Mouse (Mus musculus) kidney, embryonic 16.5 days (tissue): Measurements from ENCODE around the gene Masp2. TPM values are rescaled to one million over a fixed set of nuclear protein-coding genes. Genes with fewer than 3 reads are reported as not detected.

Experiments used
- ATAC-seq: fragments of 200-750 bp; cut with Nextera tagmentation; 2 replicates; pipeline ENCODE4 v1.8.0; 2017; ENCODE audit warnings: moderate TSS enrichment; ENCODE audit not compliant: low FRiP score, low TSS enrichment
- H3K27ac ChIP-seq: fragments of 300-500 bp; sonication (generic); 2 replicates; pipeline ENCODE4 v1.5.1; 2014; ENCODE audit warnings: low read length
- H3K27me3 ChIP-seq: fragments of 300-500 bp; sonication (generic); 2 replicates; pipeline ENCODE4 v1.6.1; 2014; ENCODE audit warnings: low read length, control low read depth, mixed read lengths; ENCODE audit not compliant: insufficient read depth
- H3K36me3 ChIP-seq: fragments of 300-500 bp; sonication (generic); 2 replicates; pipeline ENCODE4 v1.6.1; 2014; ENCODE audit warnings: low read length, control low read depth, mixed read lengths; ENCODE audit not compliant: insufficient read depth
- H3K4me1 ChIP-seq: fragments of 300-500 bp; sonication (generic); 2 replicates; pipeline ENCODE4 v1.6.1; 2014; ENCODE audit warnings: low read length, control low read depth, mixed read lengths; ENCODE audit not compliant: insufficient read depth
- H3K4me2 ChIP-seq: fragments of 300-500 bp; sonication (generic); replicated peaks from 2 replicates; pipeline ENCODE4 v1.6.1; 2014; ENCODE audit warnings: low read depth, low read length
- H3K4me3 ChIP-seq: fragments of 300-500 bp; sonication (generic); 2 replicates; pipeline ENCODE4 v1.5.1; 2014; ENCODE audit warnings: mild to moderate bottlenecking, low read length
- H3K9ac ChIP-seq: fragments of 300-500 bp; sonication (generic); replicated peaks from 2 replicates; pipeline ENCODE4 v1.6.1; 2014; ENCODE audit warnings: low read length
- H3K9me3 ChIP-seq: fragments of 300-500 bp; sonication (generic); 2 replicates; pipeline ENCODE4 v1.6.1; 2016; ENCODE audit warnings: low read length, control low read depth
- WGBS: fragments of 180-500 bp; shearing (Covaris S2); extraction: QIAGEN DNeasy Blood & Tissue Kit; methylation state at CpG from one replicate; pipeline ENCODE4 v1.1.7; 2014; 5-methylcytosine and 5-hydroxymethylcytosine counted together
- polyA plus RNA-seq: library from polyadenylated mRNA; unstranded; fragments of >200 nt; fragmentation: Nextera tagmentation; extraction: Ambion mirVana; gene quantifications from 2 replicates; pipeline ENCODE4 v1.2.1, GENCODE M21; 2015

The Masp2 gene
- polyA plus RNA-seq, result 0.27 and 0.52 TPM in 2 replicates

DNA sequence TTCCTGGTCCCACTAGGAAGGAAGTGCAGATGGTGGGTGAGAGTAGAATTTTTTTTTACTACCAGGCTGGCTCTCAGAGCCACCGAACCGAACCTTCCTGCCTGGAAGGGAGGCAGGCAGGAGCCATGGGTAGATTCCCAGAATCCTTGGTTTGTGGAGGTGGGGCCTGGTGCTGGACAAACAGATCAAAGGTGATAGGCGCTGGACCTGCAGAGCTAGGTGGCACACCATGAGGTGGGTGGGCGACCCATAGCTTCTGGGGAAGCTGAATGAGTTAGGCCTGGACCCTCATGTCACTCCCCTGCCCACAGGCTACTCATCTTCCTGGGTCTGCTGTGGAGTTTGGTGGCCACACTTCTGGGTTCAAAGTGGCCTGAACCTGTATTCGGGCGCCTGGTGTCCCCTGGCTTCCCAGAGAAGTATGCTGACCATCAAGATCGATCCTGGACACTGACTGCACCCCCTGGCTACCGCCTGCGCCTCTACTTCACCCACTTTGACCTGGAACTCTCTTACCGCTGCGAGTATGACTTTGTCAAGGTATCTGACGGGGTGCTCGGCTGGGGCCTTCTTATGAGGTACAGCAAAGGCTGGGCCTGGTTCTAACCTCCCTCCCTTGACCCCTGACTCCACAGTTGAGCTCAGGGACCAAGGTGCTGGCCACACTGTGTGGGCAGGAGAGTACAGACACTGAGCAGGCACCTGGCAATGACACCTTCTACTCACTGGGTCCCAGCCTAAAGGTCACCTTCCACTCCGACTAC is at the start of gene Masp2:
Gene Masp2, plus strand, starts transcription at position 198 of the 764 bp plus-strand sequence.
- Histone ChIP-seq H3K4me1 (no peaks in the 10 kb centered on the region), H3K4me3 (no peak within 1 kb of the TSS), H3K9ac (no peak within 1 kb of the TSS), H3K4me2 (no peak within 1 kb of the TSS), H3K27me3 (no peaks in the 10 kb centered on the region), H3K36me3 (peaks cover 22% of the 10 kb centered on the region), H3K9me3 (peaks cover 9% of the 10 kb centered on the region), H3K27ac (no peak within 1 kb of the TSS)
- 86% methylated on average over 14 of the region's 14 CpGs for WGBS
- no peak for ATAC-seq

DNA sequence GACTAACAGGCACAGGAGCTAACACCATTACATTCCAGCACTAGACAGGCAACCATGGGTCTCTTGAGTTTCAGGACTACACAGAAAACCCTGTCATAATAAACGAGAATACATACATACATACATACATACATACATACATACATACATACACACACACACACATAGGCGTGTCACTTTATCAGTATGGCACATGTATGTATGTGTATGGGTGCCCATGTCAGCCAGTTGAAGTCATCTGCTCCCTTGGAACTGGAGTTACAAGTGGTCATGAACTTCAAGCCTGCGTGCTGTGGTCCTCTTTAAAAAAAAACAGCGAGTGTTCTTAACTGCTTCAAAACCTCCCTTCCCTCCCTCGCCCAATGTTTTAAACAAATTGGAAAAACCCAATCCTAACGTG is 44.6 kb upstream of the Masp2 start:
- Histone ChIP-seq H3K27ac (peak overlapping the region; percentile 92), H3K27me3 (no peaks in the 10 kb centered on the region), H3K9me3 (no peaks in the 10 kb centered on the region), H3K36me3 (peaks cover 56% of the 10 kb centered on the region), H3K4me3 (peak overlapping the region; percentile 89), H3K9ac (peak overlapping the region; percentile 99), H3K4me1 (peaks cover 5% of the 10 kb centered on the region; the same call in 1 of the 2 replicates), H3K4me2 (peak overlapping the region; percentile 63)
- 27% methylated on average over 6 of the region's 6 CpGs for WGBS
- ATAC-seq, result no peak

DNA sequence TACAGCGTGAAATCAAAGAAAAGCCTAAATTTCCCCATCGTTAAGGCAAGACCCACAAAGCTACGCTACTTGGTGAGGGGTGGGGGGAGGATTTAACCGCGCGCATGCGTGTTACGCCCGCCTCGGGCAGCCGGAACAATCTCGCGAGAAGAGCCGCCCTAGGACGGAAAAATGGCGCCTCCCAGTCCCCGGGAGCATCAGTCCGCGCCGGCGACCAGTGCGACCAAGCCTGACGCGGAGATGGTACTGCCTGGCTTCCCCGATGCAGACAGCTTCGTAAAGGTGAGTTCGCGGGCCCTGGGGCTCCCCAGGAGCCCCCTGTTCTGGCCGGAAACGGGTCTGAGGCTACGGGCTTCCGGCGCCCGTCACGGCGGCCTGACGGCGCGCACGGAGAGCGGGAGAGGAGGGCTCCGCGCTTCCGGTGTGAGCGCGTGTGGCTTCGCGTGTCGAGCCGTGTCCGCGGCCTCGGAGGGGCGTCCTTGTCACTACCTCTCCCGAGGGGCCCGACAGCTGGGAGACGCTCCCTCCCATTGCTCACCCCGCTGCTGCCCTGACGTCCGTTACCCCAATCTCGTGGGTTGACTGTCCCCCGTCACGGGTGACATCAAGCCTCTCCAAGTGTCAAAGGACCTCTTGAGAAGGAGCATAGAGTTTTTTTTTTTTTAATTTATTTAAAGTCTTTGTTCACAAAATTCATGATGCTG is 43.9 kb upstream of the Masp2 start, which contains the start of gene Exosc10:
Gene Exosc10, plus strand, starts transcription at position 133 of the 704 bp plus-strand sequence.
- WGBS, result under 1% methylated on average over 63 of the region's 63 CpGs
- H3K9ac ChIP-seq, result peak within 1 kb of the TSS; percentile 99
- no peaks in the 10 kb centered on the region for H3K27me3 ChIP-seq
- H3K4me3 ChIP-seq, result peak within 1 kb of the TSS; percentile 89
- no peaks in the 10 kb centered on the region for H3K9me3 ChIP-seq
- peaks cover 5% of the 10 kb centered on the region; the same call in 1 of the 2 replicates for H3K4me1 ChIP-seq
- H3K36me3 ChIP-seq, result peaks cover 56% of the 10 kb centered on the region
- peak within 1 kb of the TSS; percentile 63 for H3K4me2 ChIP-seq
- peak within 1 kb of the TSS; percentile 92 for H3K27ac ChIP-seq
- ATAC-seq, result peak; percentile 93

DNA sequence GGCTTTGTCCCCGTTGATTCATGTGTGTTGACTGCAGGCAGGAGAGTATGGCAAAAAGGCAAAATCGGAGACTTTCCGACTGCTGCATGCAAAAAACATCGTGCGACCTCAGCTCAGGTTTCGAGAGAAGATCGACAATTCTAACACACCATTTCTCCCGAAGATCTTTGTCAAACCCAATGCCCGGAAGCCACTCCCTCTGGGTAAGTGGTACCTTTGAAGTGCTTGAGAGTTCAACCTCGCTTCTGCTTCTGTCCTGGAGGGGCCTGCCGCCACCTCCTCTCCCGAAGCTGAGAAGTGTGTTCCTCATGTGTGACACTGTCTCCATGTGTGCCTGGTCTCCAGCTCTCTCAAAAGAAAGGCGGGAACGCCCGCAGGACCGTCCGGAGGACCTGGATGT is 39.7 kb upstream of the Masp2 start:
- H3K4me3 ChIP-seq, result no peak overlapping the region
- no peaks in the 10 kb centered on the region for H3K27me3 ChIP-seq
- H3K27ac ChIP-seq, result no peak overlapping the region
- WGBS, result 95% methylated on average over 17 of the region's 17 CpGs
- H3K9me3 ChIP-seq, result no peaks in the 10 kb centered on the region
- no peak for ATAC-seq
- peaks cover 76% of the 10 kb centered on the region for H3K36me3 ChIP-seq
- no peak overlapping the region for H3K9ac ChIP-seq
- H3K4me1 ChIP-seq, result peaks cover 5% of the 10 kb centered on the region; the same call in 1 of the 2 replicates
- H3K4me2 ChIP-seq, result no peak overlapping the region

DNA sequence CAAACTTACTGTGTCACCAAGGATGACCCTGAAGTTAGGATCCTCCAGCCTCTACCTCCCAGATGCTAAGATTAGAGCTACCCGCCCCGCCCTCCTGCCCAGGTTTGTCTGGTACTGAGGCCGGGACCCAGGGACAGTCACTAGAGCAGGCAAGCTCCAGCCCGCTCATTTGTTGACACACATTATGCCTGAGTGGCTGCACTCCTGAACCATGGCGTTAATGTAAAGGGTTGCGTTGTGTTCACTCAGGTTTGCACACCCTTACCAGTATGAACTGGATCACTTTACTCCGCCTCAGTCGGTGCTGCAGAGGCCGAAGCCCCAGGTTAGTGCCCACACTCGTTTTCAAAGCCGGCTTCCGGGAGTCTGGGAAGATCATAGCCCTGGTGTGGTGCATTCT is 38.8 kb upstream of the Masp2 start:
- Histone ChIP-seq H3K9me3 (no peaks in the 10 kb centered on the region), H3K27me3 (no peaks in the 10 kb centered on the region), H3K4me3 (no peak overlapping the region), H3K27ac (no peak overlapping the region), H3K36me3 (peaks cover 86% of the 10 kb centered on the region), H3K9ac (no peak overlapping the region), H3K4me2 (no peak overlapping the region), H3K4me1 (peaks cover 5% of the 10 kb centered on the region; the same call in 1 of the 2 replicates)
- WGBS, result 88% methylated on average over 12 of the region's 12 CpGs
- no peak for ATAC-seq

DNA sequence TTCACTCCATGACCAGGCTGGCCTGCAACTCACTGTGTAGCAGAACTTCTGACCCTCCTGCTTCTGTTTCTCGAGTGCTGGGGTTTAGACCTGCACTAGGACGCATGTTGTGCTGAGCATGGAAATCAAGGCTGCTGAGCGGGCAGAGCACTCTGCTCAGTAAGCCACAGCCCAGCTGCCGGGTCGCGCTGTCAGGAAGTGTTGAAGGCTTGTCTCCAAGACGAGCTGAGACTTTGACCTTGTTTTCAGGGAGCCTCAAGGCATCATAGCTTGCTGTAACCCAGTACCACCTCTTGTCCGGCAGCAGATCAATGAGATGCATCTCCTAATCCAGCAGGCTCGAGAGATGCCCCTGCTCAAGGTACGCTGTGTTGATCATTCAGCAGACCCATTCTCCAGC is 32.2 kb upstream of the Masp2 start:
- H3K4me2 ChIP-seq, result no peak overlapping the region
- no peaks in the 10 kb centered on the region for H3K4me1 ChIP-seq
- H3K36me3 ChIP-seq, result peaks cover 94% of the 10 kb centered on the region
- no peak for ATAC-seq
- no peak overlapping the region for H3K9ac ChIP-seq
- no peak overlapping the region for H3K27ac ChIP-seq
- no peaks in the 10 kb centered on the region for H3K27me3 ChIP-seq
- 92% methylated on average over 10 of the region's 10 CpGs for WGBS
- H3K4me3 ChIP-seq, result no peak overlapping the region
- no peaks in the 10 kb centered on the region for H3K9me3 ChIP-seq

DNA sequence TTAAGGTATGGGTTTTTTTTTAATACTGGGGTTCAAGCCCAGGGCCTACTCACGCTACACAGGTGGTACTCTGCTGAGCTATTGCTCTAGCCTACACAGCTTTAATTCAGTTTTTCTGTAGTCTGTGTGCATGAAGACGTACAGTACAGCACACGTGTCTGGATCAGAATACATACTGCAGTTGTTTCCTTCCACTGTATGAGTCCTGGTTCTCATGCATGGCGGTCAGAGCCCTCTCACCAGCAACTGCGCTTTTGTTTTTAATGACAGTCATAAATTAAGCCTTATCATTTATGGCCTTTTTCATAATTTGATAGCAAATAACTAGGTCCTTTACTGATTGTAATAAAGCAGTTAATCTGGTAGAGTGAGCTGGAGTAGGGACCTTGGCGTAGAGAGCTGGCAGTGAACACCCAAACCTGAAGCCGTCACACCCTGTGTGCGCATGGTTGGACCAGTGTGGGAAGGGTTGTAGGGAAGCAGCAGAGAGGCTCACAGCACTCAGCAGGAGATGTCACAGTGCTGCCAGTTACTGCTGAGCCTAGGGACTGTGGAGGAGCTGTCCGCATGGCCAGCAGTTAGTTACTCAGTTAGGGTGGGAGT is 31.6 kb upstream of the Masp2 start:
- H3K27ac ChIP-seq, result no peak overlapping the region
- WGBS, result 95% methylated on average over 9 of the region's 9 CpGs
- no peak overlapping the region for H3K4me2 ChIP-seq
- no peak overlapping the region for H3K9ac ChIP-seq
- no peaks in the 10 kb centered on the region for H3K27me3 ChIP-seq
- ATAC-seq, result no peak
- no peaks in the 10 kb centered on the region for H3K9me3 ChIP-seq
- H3K36me3 ChIP-seq, result peaks cover 94% of the 10 kb centered on the region
- H3K4me1 ChIP-seq, result no peaks in the 10 kb centered on the region
- no peak overlapping the region for H3K4me3 ChIP-seq

DNA sequence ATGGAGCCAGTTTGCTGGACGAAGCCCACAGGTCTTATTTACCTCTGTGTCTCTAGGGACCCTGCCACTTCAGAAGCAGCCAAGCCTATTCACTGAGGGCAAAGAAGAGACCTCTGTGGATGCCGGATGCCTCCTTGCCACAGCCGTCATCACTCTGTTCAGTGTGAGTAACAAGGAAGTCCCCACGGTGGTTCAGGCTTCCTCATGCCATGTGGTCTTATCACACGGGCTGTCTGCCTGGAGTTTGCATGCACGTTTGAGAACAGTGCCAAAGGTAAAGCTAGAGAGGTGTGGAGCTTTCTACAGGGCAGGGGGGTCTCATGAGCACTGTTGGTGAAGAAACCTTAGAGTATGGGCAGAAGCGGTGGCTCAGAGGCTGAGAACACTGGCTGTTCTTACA is 29.1 kb upstream of the Masp2 start:
- no peak for ATAC-seq
- Histone ChIP-seq H3K27me3 (no peaks in the 10 kb centered on the region), H3K36me3 (peaks cover 93% of the 10 kb centered on the region), H3K4me3 (no peak overlapping the region), H3K4me2 (no peak overlapping the region), H3K9ac (no peak overlapping the region), H3K27ac (no peak overlapping the region), H3K4me1 (no peaks in the 10 kb centered on the region), H3K9me3 (no peaks in the 10 kb centered on the region)
- WGBS, result 91% methylated on average over 7 of the region's 7 CpGs

DNA sequence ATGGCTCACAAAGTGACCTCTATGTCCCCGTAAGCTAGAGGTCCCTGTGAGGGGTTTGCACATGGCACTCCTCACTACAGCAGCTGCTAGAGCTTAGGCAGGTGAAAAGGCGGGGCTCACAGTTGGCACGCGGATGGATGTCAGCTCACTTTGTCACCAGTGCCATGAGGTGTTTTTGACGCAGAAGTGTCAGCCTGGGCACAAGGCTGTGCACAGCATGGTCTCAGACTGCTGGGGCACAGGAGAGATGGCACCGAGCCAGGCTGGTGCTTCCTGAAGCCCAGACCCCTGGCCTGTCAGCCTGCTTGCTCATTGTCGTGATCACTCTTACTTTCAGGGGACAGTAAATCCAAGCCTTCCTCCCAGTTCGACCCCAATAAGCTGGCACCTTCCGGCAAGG is 21.6 kb upstream of the Masp2 start:
- Histone ChIP-seq H3K27ac (no peak overlapping the region), H3K4me3 (no peak overlapping the region), H3K4me2 (no peak overlapping the region), H3K4me1 (no peaks in the 10 kb centered on the region), H3K36me3 (peaks cover 67% of the 10 kb centered on the region), H3K9ac (no peak overlapping the region), H3K27me3 (no peaks in the 10 kb centered on the region), H3K9me3 (no peaks in the 10 kb centered on the region)
- ATAC-seq, result peak; percentile 16; the same call in 1 of the 2 replicates
- 91% methylated on average over 9 of the region's 9 CpGs for WGBS
